Mouse (Mus musculus): ENCODE measurements around the gene C87436. TPM values are rescaled to one million over a fixed set of nuclear protein-coding genes. Genes with fewer than 3 reads are reported as not detected.

The C87436 gene
- 21.4 and 26.5 TPM in 2 replicates for polyA plus RNA-seq (2014; fragmentation: Nextera tagmentation; extraction: Ambion mirVana)

- under 1% methylated on average over 59 of the region's 59 CpGs for WGBS
- H3K36me3 ChIP-seq (ENCODE audit: control insufficient read depth, insufficient read depth, low read length): peaks cover 35% of the 10 kb centered on the region
These were observed at the start of gene C87436 for GRCm38 (mm10) chr6:86438272-86439118. TSS of gene C87436 (plus strand) at chr6:86438374.

GRCm38 (mm10) chr6:86388461-86388860 is 49.7 kb upstream of the C87436 start:
- no peaks in the 10 kb centered on the region for H3K4me1 ChIP-seq (replicated peaks; ENCODE audit: control insufficient read depth, insufficient read depth, low read length)
- H3K9ac ChIP-seq (ENCODE audit: low read length): no peak overlapping the region
- H3K27ac ChIP-seq (ENCODE audit: low read depth): no peak overlapping the region
- DNase-seq (ENCODE audit: low spot score) (no peak), ATAC-seq (replicated peaks; ENCODE audit: low FRiP score, low TSS enrichment, low read depth) (no peak)
- H3K4me2 ChIP-seq (ENCODE audit: low read length): no peak overlapping the region
- 75% methylated on average over 18 of the region's 18 CpGs for WGBS
- H3K27me3 ChIP-seq (replicated peaks; ENCODE audit: control insufficient read depth, insufficient read depth, low read length): no peaks in the 10 kb centered on the region
- H3K9me3 ChIP-seq (ENCODE audit: control insufficient read depth, low read length): no peaks in the 10 kb centered on the region
- H3K4me3 ChIP-seq (ENCODE audit: low read depth, low read length): no peak overlapping the region
- peaks cover 75% of the 10 kb centered on the region for H3K36me3 ChIP-seq (ENCODE audit: control insufficient read depth, insufficient read depth, low read length)

More at GRCm38 (mm10) chr6:86438272-86439118, at the start of gene C87436:
- Histone ChIP-seq H3K4me2 (ENCODE audit: low read length) (peak within 1 kb of the TSS; percentile 75), H3K27me3 (replicated peaks; ENCODE audit: control insufficient read depth, insufficient read depth, low read length) (no peaks in the 10 kb centered on the region), H3K4me3 (ENCODE audit: low read depth, low read length) (peak within 1 kb of the TSS; percentile 68), H3K9me3 (ENCODE audit: control insufficient read depth, low read length) (no peaks in the 10 kb centered on the region), H3K4me1 (replicated peaks; ENCODE audit: control insufficient read depth, insufficient read depth, low read length) (peaks cover 6% of the 10 kb centered on the region), H3K9ac (ENCODE audit: low read length) (peak within 1 kb of the TSS; percentile 93), H3K27ac (ENCODE audit: low read depth) (peak within 1 kb of the TSS; percentile 96)
- ATAC-seq (replicated peaks; ENCODE audit: low FRiP score, low TSS enrichment, low read depth): peak; percentile 95
- DNase-seq (ENCODE audit: low spot score): peak; percentile 99

- H3K27me3 ChIP-seq (replicated peaks; ENCODE audit: control insufficient read depth, insufficient read depth, low read length): no peaks in the 10 kb centered on the region
- no peak overlapping the region for H3K27ac ChIP-seq (ENCODE audit: low read depth)
- ATAC-seq (replicated peaks; ENCODE audit: low FRiP score, low TSS enrichment, low read depth) (no peak), DNase-seq (ENCODE audit: low spot score) (no peak)
- peaks cover 70% of the 10 kb centered on the region for H3K36me3 ChIP-seq (ENCODE audit: control insufficient read depth, insufficient read depth, low read length)
- H3K4me2 ChIP-seq (ENCODE audit: low read length): no peak overlapping the region
- 89% methylated on average over 5 of the region's 5 CpGs for WGBS
- no peaks in the 10 kb centered on the region for H3K9me3 ChIP-seq (ENCODE audit: control insufficient read depth, low read length)
- no peak overlapping the region for H3K4me3 ChIP-seq (ENCODE audit: low read depth, low read length)
- H3K9ac ChIP-seq (ENCODE audit: low read length): no peak overlapping the region
- peaks cover 13% of the 10 kb centered on the region for H3K4me1 ChIP-seq (replicated peaks; ENCODE audit: control insufficient read depth, insufficient read depth, low read length)
These were observed 46.8 kb upstream of the C87436 start for GRCm38 (mm10) chr6:86391326-86391725.

- no peak overlapping the region for H3K9ac ChIP-seq (ENCODE audit: low read length)
- WGBS: 91% methylated on average over 1 of the region's 1 CpGs
- DNase-seq (ENCODE audit: low spot score): no peak
These were observed 45.0 kb upstream of the C87436 start for GRCm38 (mm10) chr6:86393187-86393586.

GRCm38 (mm10) chr6:86394078-86394720 is 44.0 kb upstream of the C87436 start:
- Histone ChIP-seq H3K4me3 (ENCODE audit: low read depth, low read length) (no peak overlapping the region), H3K4me2 (ENCODE audit: low read length) (no peak overlapping the region), H3K4me1 (replicated peaks; ENCODE audit: control insufficient read depth, insufficient read depth, low read length) (peaks cover 17% of the 10 kb centered on the region), H3K9ac (ENCODE audit: low read length) (no peak overlapping the region), H3K27me3 (replicated peaks; ENCODE audit: control insufficient read depth, insufficient read depth, low read length) (no peaks in the 10 kb centered on the region), H3K9me3 (ENCODE audit: control insufficient read depth, low read length) (no peaks in the 10 kb centered on the region), H3K27ac (ENCODE audit: low read depth) (no peak overlapping the region), H3K36me3 (ENCODE audit: control insufficient read depth, insufficient read depth, low read length) (peaks cover 43% of the 10 kb centered on the region)
- DNase-seq (ENCODE audit: low spot score) (no peak), ATAC-seq (replicated peaks; ENCODE audit: low FRiP score, low TSS enrichment, low read depth) (no peak)
- WGBS: 91% methylated on average over 17 of the region's 17 CpGs

More at GRCm38 (mm10) chr6:86393187-86393586, 45.0 kb upstream of the C87436 start:
- Histone ChIP-seq H3K4me2 (ENCODE audit: low read length) (no peak overlapping the region), H3K27ac (ENCODE audit: low read depth) (no peak overlapping the region), H3K4me1 (replicated peaks; ENCODE audit: control insufficient read depth, insufficient read depth, low read length) (peaks cover 17% of the 10 kb centered on the region), H3K36me3 (ENCODE audit: control insufficient read depth, insufficient read depth, low read length) (peaks cover 53% of the 10 kb centered on the region), H3K27me3 (replicated peaks; ENCODE audit: control insufficient read depth, insufficient read depth, low read length) (no peaks in the 10 kb centered on the region), H3K4me3 (ENCODE audit: low read depth, low read length) (no peak overlapping the region), H3K9me3 (ENCODE audit: control insufficient read depth, low read length) (no peaks in the 10 kb centered on the region)
- no peak for ATAC-seq (replicated peaks; ENCODE audit: low FRiP score, low TSS enrichment, low read depth)

GRCm38 (mm10) chr6:86395021-86395420 is 43.2 kb upstream of the C87436 start:
- H3K4me1 ChIP-seq (replicated peaks; ENCODE audit: control insufficient read depth, insufficient read depth, low read length): peaks cover 17% of the 10 kb centered on the region
- no peak overlapping the region for H3K9ac ChIP-seq (ENCODE audit: low read length)
- H3K9me3 ChIP-seq (ENCODE audit: control insufficient read depth, low read length): no peaks in the 10 kb centered on the region
- 90% methylated on average over 9 of the region's 9 CpGs for WGBS
- no peak overlapping the region for H3K27ac ChIP-seq (ENCODE audit: low read depth)
- DNase-seq (ENCODE audit: low spot score) (no peak), ATAC-seq (replicated peaks; ENCODE audit: low FRiP score, low TSS enrichment, low read depth) (no peak)
- H3K36me3 ChIP-seq (ENCODE audit: control insufficient read depth, insufficient read depth, low read length): peaks cover 36% of the 10 kb centered on the region
- no peak overlapping the region for H3K4me3 ChIP-seq (ENCODE audit: low read depth, low read length)
- no peaks in the 10 kb centered on the region for H3K27me3 ChIP-seq (replicated peaks; ENCODE audit: control insufficient read depth, insufficient read depth, low read length)
- H3K4me2 ChIP-seq (ENCODE audit: low read length): peak overlapping the region; percentile 89

- Histone ChIP-seq H3K9me3 (ENCODE audit: control insufficient read depth, low read length) (no peaks in the 10 kb centered on the region), H3K4me2 (ENCODE audit: low read length) (peak overlapping the region; percentile 89), H3K27me3 (replicated peaks; ENCODE audit: control insufficient read depth, insufficient read depth, low read length) (no peaks in the 10 kb centered on the region), H3K4me1 (replicated peaks; ENCODE audit: control insufficient read depth, insufficient read depth, low read length) (peaks cover 18% of the 10 kb centered on the region), H3K27ac (ENCODE audit: low read depth) (peak overlapping the region; percentile 84), H3K9ac (ENCODE audit: low read length) (peak overlapping the region; percentile 81), H3K4me3 (ENCODE audit: low read depth, low read length) (peak overlapping the region; percentile 87), H3K36me3 (ENCODE audit: control insufficient read depth, insufficient read depth, low read length) (peaks cover 27% of the 10 kb centered on the region)
- DNase-seq (ENCODE audit: low spot score) (no peak), ATAC-seq (replicated peaks; ENCODE audit: low FRiP score, low TSS enrichment, low read depth) (no peak)
- WGBS: 35% methylated on average over 10 of the region's 10 CpGs
These were observed 42.2 kb upstream of the C87436 start for GRCm38 (mm10) chr6:86395969-86396368.

- Histone ChIP-seq H3K27me3 (replicated peaks; ENCODE audit: control insufficient read depth, insufficient read depth, low read length) (no peaks in the 10 kb centered on the region), H3K36me3 (ENCODE audit: control insufficient read depth, insufficient read depth, low read length) (peaks cover 19% of the 10 kb centered on the region), H3K4me1 (replicated peaks; ENCODE audit: control insufficient read depth, insufficient read depth, low read length) (peaks cover 20% of the 10 kb centered on the region), H3K4me2 (ENCODE audit: low read length) (peak within 1 kb of the TSS; percentile 89), H3K27ac (ENCODE audit: low read depth) (peak within 1 kb of the TSS; percentile 84), H3K4me3 (ENCODE audit: low read depth, low read length) (peak within 1 kb of the TSS; percentile 87), H3K9ac (ENCODE audit: low read length) (peak within 1 kb of the TSS; percentile 81), H3K9me3 (ENCODE audit: control insufficient read depth, low read length) (no peaks in the 10 kb centered on the region)
- ATAC-seq (replicated peaks; ENCODE audit: low FRiP score, low TSS enrichment, low read depth): peak; percentile 89
- WGBS: under 1% methylated on average over 51 of the region's 51 CpGs
- DNase-seq (ENCODE audit: low spot score): peak; percentile 95
These were observed 41.5 kb upstream of the C87436 start, which contains the start of gene Pcyox1 for GRCm38 (mm10) chr6:86396581-86397256. TSS of gene Pcyox1 (minus strand) at chr6:86397154.
